ENCODE assay signal across 10 mouse cellular contexts in the genomic region with DNA sequence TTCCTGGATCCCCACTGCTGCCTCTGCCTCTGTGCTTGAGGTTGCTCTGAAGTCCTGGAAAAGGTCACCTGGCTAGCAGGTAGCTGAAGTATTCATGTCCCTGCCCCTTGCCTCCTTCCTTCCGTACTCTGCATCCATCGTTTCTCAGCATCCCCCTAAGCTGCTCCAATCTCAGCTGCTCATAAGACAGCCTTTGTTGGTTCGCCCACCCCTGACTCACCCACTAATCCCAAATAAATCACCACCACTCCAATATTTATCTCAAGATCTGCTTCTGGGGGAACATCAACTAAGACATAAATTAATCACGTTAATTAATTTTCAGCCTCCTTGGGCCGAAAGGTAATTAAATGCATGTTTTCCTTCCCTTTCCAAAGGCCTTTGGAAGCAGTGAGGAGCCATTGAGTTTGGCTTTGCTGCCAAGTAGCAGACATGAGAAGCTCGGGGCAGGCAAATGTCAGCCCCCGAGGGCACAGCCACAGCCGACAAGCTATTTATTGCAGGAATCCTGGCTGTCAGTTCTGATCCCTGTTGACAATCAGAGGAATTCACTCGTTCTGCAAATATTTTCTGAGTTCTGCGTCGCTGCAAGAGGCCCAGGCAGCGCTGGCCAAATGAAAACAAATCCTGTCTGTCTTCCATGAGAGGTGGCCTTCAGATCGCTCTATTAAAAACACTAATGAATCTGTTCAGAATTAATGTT. TPM values are rescaled to one million over a fixed set of nuclear protein-coding genes. Genes with fewer than 3 reads are reported as not detected.
A peak's percentile ranks its signal among the peaks of the same experiment; 100 is the strongest.
DNase-seq lines count a peak whose midpoint lies in the region; ATAC-seq lines count a peak whose summit lies in the region.
"Had no signal": no experiment of that assay in that cellular context is flagged by ENCODE, and none has a peak within 500 bp of the region (broad histone marks: within the 10 kb centered on the region; RNA-seq: fewer than 3 reads in every experiment).

No protein-coding gene starts in this region.

- H3K9ac ChIP-seq in heart, embryonic 15.5 days = no peak overlapping the region
- H3K9ac ChIP-seq in midbrain, embryonic 13.5 days (replicated peaks) = peak overlapping the region; percentile 33; the same call in 1 of the 2 replicates
- H3K9ac ChIP-seq: liver, embryonic 13.5 days had no signal

- peak overlapping the region; percentile 3; the same call in 1 of the 2 replicates for H3K4me2 ChIP-seq in heart, embryonic 15.5 days
- peak overlapping the region; percentile 35 for H3K4me2 ChIP-seq in midbrain, embryonic 13.5 days (replicated peaks)
- H3K4me2 ChIP-seq: liver, embryonic 13.5 days had no signal

- H3K27me3 ChIP-seq in heart, embryonic 15.5 days = no peaks in the 10 kb centered on the region
- no peaks in the 10 kb centered on the region for H3K27me3 ChIP-seq in midbrain, embryonic 13.5 days
- H3K27me3 ChIP-seq: liver, embryonic 13.5 days had no signal

- H3K36me3 ChIP-seq in heart, embryonic 15.5 days = no peaks in the 10 kb centered on the region
- H3K36me3 ChIP-seq in midbrain, embryonic 13.5 days = no peaks in the 10 kb centered on the region
- H3K36me3 ChIP-seq: liver, embryonic 13.5 days had no signal

- peaks cover 35% of the 10 kb centered on the region for H3K4me1 ChIP-seq in heart, embryonic 15.5 days (replicated peaks)
- H3K4me1 ChIP-seq in midbrain, embryonic 13.5 days (replicated peaks) = peaks cover 25% of the 10 kb centered on the region
- H3K4me1 ChIP-seq: liver, embryonic 13.5 days had no signal

- no peaks in the 10 kb centered on the region for H3K9me3 ChIP-seq in heart, embryonic 15.5 days (replicated peaks)
- no peaks in the 10 kb centered on the region for H3K9me3 ChIP-seq in midbrain, embryonic 13.5 days
- H3K9me3 ChIP-seq: liver, embryonic 13.5 days had no signal

- H3K27ac ChIP-seq in heart, embryonic 15.5 days = peak overlapping the region; percentile 59
- peak overlapping the region; percentile 80 for H3K27ac ChIP-seq in midbrain, embryonic 13.5 days
- H3K27ac ChIP-seq: liver, embryonic 13.5 days had no signal

- H3K4me3 ChIP-seq in heart, embryonic 15.5 days = no peak overlapping the region
- H3K4me3 ChIP-seq in midbrain, embryonic 13.5 days (replicated peaks) = no peak overlapping the region
- H3K4me3 ChIP-seq: liver, embryonic 13.5 days had no signal

- no peak for DNase-seq in heart, postnatal 4 days
- DNase-seq in embryo, embryonic 10 days (ENCODE audit: low spot score) = peak; percentile 52
- peak; percentile 30 for DNase-seq in forelimb bud, embryonic 11.5 days (ENCODE audit: low read depth, low spot score)
- no peak for DNase-seq in B cell, adult 2 months
- DNase-seq in thymus, postnatal 4 days = no peak
- DNase-seq: liver, embryonic 13.5 days; spleen, adult 18-20 months had no signal

- WGBS in heart, embryonic 15.5 days = 42% methylated on average over 13 of the region's 13 CpGs
- WGBS in midbrain, embryonic 13.5 days = 12% methylated on average over 13 of the region's 13 CpGs

- no peak for ATAC-seq in heart, embryonic 15.5 days (replicated peaks; ENCODE audit: insufficient number of reproducible peaks, insufficient read depth, low FRiP score, low read depth)
- peak; percentile 85 for ATAC-seq in midbrain, embryonic 13.5 days
- no peak for ATAC-seq in erythroblast, adult 5-6 weeks (replicated peaks; ENCODE audit: low FRiP score, poor library complexity, severe bottlenecking)

RNA-seq across cellular contexts. Expression of a gene that starts 36.9 kb away (rescaled TPM):
- 0.46 and 0.97 TPM in 2 replicates for polyA plus RNA-seq in heart, embryonic 15.5 days (2015; fragmentation: Nextera tagmentation; extraction: Ambion mirVana)
- total RNA-seq in heart, postnatal 4 days (2021) = under 1 TPM; 0.38 to 0.88 TPM
- polyA plus RNA-seq in midbrain, embryonic 13.5 days (2015; fragmentation: Nextera tagmentation; extraction: Ambion mirVana) = 3.5 and 4.0 TPM in 2 replicates
- not detected in 2 replicates for total RNA-seq in erythroblast, adult 5-6 weeks (2015; ENCODE audit: low replicate concordance)
- not detected in 2 replicates for total RNA-seq in erythroblast, adult 5-6 weeks (2017; ENCODE audit: low replicate concordance)

Comparison
In these comparisons a context has a peak if more than half of its experiments do, and no peak if none do; other contexts are left out.
1. DNase-seq: peak in embryo, embryonic 10 days (single experiment) and forelimb bud, embryonic 11.5 days (single experiment); none in heart, postnatal 4 days (single experiment), B cell, adult 2 months (0 of 2) and thymus, postnatal 4 days (single experiment).